Mouse (Mus musculus) cerebellum, postnatal 36 days (tissue): ENCODE measurements around the gene Amfr.
A peak's percentile ranks its signal among the peaks of the same experiment; 100 is the strongest.

ENCODE experiments used
- DNase-seq, 2 experiments: peaks; one replicate each; pipeline ENCODE4 v3.0.0; 2021 to 2022; ENCODE audit warnings: mixed read lengths in 2 of 2

The Amfr gene

GRCm38 (mm10) chr8:94012013-94012951 is at the start of gene Amfr:
Amfr (minus strand) TSS chr8:94012842.
- peak; percentile 73 to 77 for DNase-seq

GRCm38 (mm10) chr8:94057157-94057854 is 44.7 kb upstream of the Amfr start:
- peak; percentile 54 to 60 for DNase-seq

- no peak for DNase-seq
These were observed 40.1 kb upstream of the Amfr start for GRCm38 (mm10) chr8:94052696-94053095.

GRCm38 (mm10) chr8:94047845-94048244 is 35.2 kb upstream of the Amfr start:
- no peak for DNase-seq

GRCm38 (mm10) chr8:94037806-94038205 is 25.2 kb upstream of the Amfr start:
- peak; percentile 8 to 24 for DNase-seq

- DNase-seq: peak; percentile 91 to 97
These were observed 24.4 kb upstream of the Amfr start, which contains the start of the genes Nudt21 and Ogfod1 for GRCm38 (mm10) chr8:94036944-94037524. Nudt21 (minus strand) TSS chr8:94037031. Ogfod1 (plus strand) TSS chr8:94037198.

- peak; percentile 58 to 60 for DNase-seq
These were observed 23.9 kb upstream of the Amfr start for GRCm38 (mm10) chr8:94036541-94036940.

- DNase-seq: no peak
These were observed 22.6 kb upstream of the Amfr start for GRCm38 (mm10) chr8:94035200-94035599.

- DNase-seq: no peak
These were observed 21.0 kb upstream of the Amfr start for GRCm38 (mm10) chr8:94033601-94034000.

GRCm38 (mm10) chr8:94029701-94030100 is 17.1 kb upstream of the Amfr start:
- no peak for DNase-seq

GRCm38 (mm10) chr8:94023916-94024315 is 11.3 kb upstream of the Amfr start:
- DNase-seq: no peak

GRCm38 (mm10) chr8:94013026-94013612 is 477 bp upstream of the Amfr start:
- no peak for DNase-seq

- DNase-seq: peak in 1 of 2 experiments; percentile 21
These were observed 1.3 kb downstream of the Amfr start for GRCm38 (mm10) chr8:94011076-94012012.

- DNase-seq: no peak
These were observed 2.4 kb downstream of the Amfr start for GRCm38 (mm10) chr8:94010101-94010705.

GRCm38 (mm10) chr8:94009243-94009845 is 3.3 kb downstream of the Amfr start:
- no peak for DNase-seq

GRCm38 (mm10) chr8:94004139-94004538 is 8.5 kb downstream of the Amfr start:
- no peak for DNase-seq

GRCm38 (mm10) chr8:93998961-93999360 is 13.7 kb downstream of the Amfr start:
- DNase-seq: no peak

GRCm38 (mm10) chr8:93989739-93990138 is 22.9 kb downstream of the Amfr start:
- no peak for DNase-seq

GRCm38 (mm10) chr8:93984731-93985130 is 27.9 kb downstream of the Amfr start:
- no peak for DNase-seq

- DNase-seq: peak; percentile 39 to 49
These were observed 28.8 kb downstream of the Amfr start for GRCm38 (mm10) chr8:93983827-93984226.
